Mouse (Mus musculus): ENCODE measurements around the gene Inpp5a. TPM values are rescaled to one million over a fixed set of nuclear protein-coding genes. Genes with fewer than 3 reads are reported as not detected.

The Inpp5a gene
- polyA plus RNA-seq (2012; rRNA removed): 25.1 and 27.5 TPM in 2 replicates

DNA sequence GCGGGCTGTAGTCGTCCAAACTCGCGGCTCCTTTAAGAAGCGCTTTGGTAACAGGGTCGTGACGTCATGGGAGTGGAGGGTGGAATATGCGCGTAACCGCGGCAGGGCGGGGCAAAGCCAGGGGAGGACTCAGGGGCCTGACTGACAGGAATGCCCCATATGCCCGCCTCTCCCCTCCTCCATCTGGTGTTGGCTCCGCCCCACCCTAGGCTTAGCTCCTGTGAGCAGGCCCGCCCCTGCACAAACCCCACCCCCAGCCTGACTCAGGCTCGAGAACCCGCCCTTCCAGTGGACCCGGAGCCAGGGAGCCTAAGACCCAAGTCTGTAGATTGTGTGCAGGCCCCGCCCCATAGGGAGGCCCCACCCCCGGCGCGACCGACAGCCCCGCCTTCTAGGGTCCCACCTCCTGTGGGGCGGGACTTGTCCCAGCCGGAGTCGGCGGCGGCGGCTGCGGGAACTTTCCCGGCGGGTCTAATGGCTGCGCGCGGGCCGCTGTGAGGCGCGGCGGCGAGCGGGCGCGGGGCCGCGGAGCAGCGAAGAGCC lies at the start of gene Inpp5a:
Gene Inpp5a, plus strand, starts transcription at position 440 of the 543 bp plus-strand sequence.
- Histone ChIP-seq H3K36me3 (ENCODE audit: control insufficient read depth, insufficient read depth, low read length) (no peaks in the 10 kb centered on the region), H3K27me3 (replicated peaks; ENCODE audit: control insufficient read depth, insufficient read depth, low read length) (no peaks in the 10 kb centered on the region), H3K4me3 (ENCODE audit: insufficient read depth, low read depth, low read length) (peak within 1 kb of the TSS; percentile 83), H3K27ac (ENCODE audit: insufficient read depth, low read depth, low read length) (peak within 1 kb of the TSS; percentile 57), H3K4me1 (ENCODE audit: control insufficient read depth, insufficient read depth, low read length) (peaks cover 12% of the 10 kb centered on the region)
- TF ChIP-seq CTCF (conservative IDR thresholded peaks at IDR 0.05; ENCODE audit: insufficient read depth, insufficient read length, low read depth, low read length) (no peak), POLR2A (IDR thresholded peaks at IDR 0.05; ENCODE audit: low read depth, low read length) (no peak)
- under 1% methylated on average over 47 of the region's 47 CpGs for WGBS
- peak; percentile 100 for DNase-seq

DNA sequence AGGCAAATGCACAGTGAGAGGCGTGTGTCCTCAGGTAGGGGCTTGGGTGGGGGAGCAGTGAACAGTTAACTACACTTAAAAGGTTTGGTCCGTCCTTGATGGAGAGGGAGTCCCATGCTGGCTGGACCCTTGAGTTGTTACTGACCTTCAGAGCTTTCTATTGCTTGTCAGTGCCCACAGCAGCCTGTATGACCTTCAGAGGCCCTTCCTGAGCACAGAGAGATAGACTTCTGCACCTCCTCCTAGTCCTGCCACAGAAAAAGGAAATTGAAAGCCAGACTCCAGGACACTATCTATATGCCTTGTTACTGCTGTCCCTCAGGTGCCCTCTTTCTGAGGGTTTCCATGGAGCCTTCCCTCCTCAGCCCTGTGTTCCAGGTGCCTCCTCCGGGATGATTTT lies 49.7 kb upstream of the Inpp5a start:
- Histone ChIP-seq H3K4me3 (ENCODE audit: insufficient read depth, low read depth, low read length) (no peak overlapping the region), H3K4me1 (ENCODE audit: control insufficient read depth, insufficient read depth, low read length) (no peaks in the 10 kb centered on the region; the same call in 1 of the 2 replicates), H3K27ac (ENCODE audit: insufficient read depth, low read depth, low read length) (no peak overlapping the region), H3K27me3 (replicated peaks; ENCODE audit: control insufficient read depth, insufficient read depth, low read length) (no peaks in the 10 kb centered on the region), H3K36me3 (ENCODE audit: control insufficient read depth, insufficient read depth, low read length) (no peaks in the 10 kb centered on the region)
- TF ChIP-seq POLR2A (IDR thresholded peaks at IDR 0.05; ENCODE audit: low read depth, low read length) (no peak), CTCF (conservative IDR thresholded peaks at IDR 0.05; ENCODE audit: insufficient read depth, insufficient read length, low read depth, low read length) (no peak)
- no peak for DNase-seq
- 84% methylated on average over 3 of the region's 3 CpGs for WGBS

DNA sequence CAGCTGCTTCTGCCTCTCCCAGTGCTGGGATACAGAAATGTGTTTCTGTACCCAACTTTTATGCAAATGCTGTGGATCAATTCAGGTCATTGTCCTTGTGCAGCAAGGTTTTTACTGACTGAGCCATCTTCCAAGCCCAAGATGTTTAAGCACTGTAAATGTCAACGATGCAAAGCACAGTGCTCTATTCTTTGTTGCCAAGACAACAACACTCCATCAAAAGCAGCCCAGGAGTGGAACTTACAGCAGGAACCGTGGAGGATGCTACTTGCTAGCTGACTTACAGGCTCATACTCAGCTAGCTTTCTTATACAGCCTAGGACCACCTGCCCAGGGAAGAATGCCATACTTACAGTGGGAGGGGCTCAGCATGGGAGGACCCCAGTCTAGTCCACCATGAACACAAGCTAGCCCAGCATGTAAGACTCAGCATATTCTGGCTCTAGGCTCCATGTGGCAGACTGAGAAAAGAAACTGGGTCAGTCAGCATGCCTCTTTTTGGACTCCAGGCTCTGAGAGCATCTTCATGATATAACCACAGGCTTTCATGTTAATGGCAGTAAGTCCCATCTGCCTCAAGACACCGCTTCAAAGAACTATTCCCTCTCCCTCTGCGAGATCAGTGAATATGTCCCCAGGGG lies 47.8 kb upstream of the Inpp5a start:
- TF ChIP-seq CTCF (conservative IDR thresholded peaks at IDR 0.05; ENCODE audit: insufficient read depth, insufficient read length, low read depth, low read length): no peak
- TF ChIP-seq POLR2A (IDR thresholded peaks at IDR 0.05; ENCODE audit: low read depth, low read length): no peak
- no peaks in the 10 kb centered on the region; the same call in 1 of the 2 replicates for H3K4me1 ChIP-seq (ENCODE audit: control insufficient read depth, insufficient read depth, low read length)

DNA sequence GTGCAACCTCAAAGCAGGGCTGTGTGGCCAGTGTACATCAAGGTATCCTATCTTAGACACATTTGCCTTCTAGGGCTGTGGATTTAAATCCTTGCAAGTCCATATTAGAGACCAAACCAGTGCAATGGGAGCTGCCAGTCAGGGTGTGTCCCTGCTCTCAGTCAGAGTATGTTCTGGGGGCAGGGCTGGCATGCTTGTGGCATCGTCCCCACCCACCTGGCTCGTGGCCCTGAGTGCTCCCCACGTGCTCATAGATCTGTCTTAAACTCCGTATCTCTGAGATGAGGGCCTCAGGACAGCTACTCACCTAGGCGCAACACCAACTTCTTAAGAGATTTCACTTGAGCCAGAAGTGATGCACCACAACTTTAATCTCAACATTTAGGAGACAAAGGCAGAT lies 46.1 kb upstream of the Inpp5a start:
- H3K36me3 ChIP-seq (ENCODE audit: control insufficient read depth, insufficient read depth, low read length): no peaks in the 10 kb centered on the region
- no peaks in the 10 kb centered on the region for H3K27me3 ChIP-seq (replicated peaks; ENCODE audit: control insufficient read depth, insufficient read depth, low read length)
- no peak overlapping the region for H3K27ac ChIP-seq (ENCODE audit: insufficient read depth, low read depth, low read length)
- H3K4me3 ChIP-seq (ENCODE audit: insufficient read depth, low read depth, low read length): no peak overlapping the region
- peak; percentile 9 for DNase-seq
- no peak for TF ChIP-seq POLR2A (IDR thresholded peaks at IDR 0.05; ENCODE audit: low read depth, low read length)
- 69% methylated on average over 5 of the region's 5 CpGs for WGBS
- H3K4me1 ChIP-seq (ENCODE audit: control insufficient read depth, insufficient read depth, low read length): no peaks in the 10 kb centered on the region; the same call in 1 of the 2 replicates

More for the DNA sequence above, 47.8 kb upstream of the Inpp5a start:
- no peak overlapping the region for H3K27ac ChIP-seq (ENCODE audit: insufficient read depth, low read depth, low read length)
- no peaks in the 10 kb centered on the region for H3K36me3 ChIP-seq (ENCODE audit: control insufficient read depth, insufficient read depth, low read length)
- DNase-seq: no peak
- H3K4me3 ChIP-seq (ENCODE audit: insufficient read depth, low read depth, low read length): no peak overlapping the region
- no peaks in the 10 kb centered on the region for H3K27me3 ChIP-seq (replicated peaks; ENCODE audit: control insufficient read depth, insufficient read depth, low read length)
- WGBS: 74% methylated on average over 4 of the region's 4 CpGs

DNA sequence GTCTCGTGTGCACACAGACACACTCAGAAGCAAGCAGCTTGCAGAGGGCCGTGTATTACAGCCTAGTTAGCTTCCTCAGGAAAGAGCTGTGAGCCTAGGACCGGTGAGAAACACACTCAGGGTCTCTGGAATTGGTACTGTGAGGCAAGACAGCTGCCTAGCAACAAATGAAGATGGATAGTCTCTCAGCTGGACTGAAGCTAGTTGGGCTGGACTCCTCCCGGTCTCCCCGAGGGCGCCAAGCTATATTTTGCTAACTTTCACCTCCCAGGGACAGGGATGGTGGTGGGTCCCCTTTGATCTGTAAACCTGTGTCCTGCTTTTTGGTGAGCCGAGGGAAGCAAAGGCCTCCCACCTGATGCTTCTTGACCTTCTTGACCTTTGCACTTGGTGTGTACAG lies 41.9 kb upstream of the Inpp5a start:
- WGBS: 67% methylated on average over 7 of the region's 7 CpGs
- H3K27me3 ChIP-seq (replicated peaks; ENCODE audit: control insufficient read depth, insufficient read depth, low read length): no peaks in the 10 kb centered on the region
- DNase-seq: no peak

DNA sequence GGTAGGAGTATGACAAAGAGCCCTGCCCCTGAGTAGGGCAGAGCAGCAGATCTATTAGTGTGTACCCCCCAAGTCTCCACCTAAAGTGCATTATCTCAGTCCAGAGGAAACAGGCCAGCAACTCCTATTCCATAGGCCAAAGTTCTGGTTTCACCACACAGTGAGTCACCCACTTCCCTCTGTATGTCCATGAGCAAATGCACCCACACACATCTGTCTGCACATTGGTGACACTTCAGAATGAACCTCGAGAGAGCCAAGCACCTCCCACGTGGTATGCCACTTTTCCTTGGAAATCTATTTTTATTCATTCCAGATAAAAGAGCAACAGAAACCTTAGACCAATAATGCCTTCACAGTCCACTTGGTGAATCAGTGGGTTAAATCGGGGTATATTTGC lies 38.3 kb upstream of the Inpp5a start:
- H3K4me1 ChIP-seq (ENCODE audit: control insufficient read depth, insufficient read depth, low read length): no peaks in the 10 kb centered on the region
- H3K27ac ChIP-seq (ENCODE audit: insufficient read depth, low read depth, low read length): no peak overlapping the region
- 56% methylated on average over 3 of the region's 3 CpGs for WGBS
- H3K4me3 ChIP-seq (ENCODE audit: insufficient read depth, low read depth, low read length): no peak overlapping the region
- DNase-seq: no peak
- no peaks in the 10 kb centered on the region for H3K36me3 ChIP-seq (ENCODE audit: control insufficient read depth, insufficient read depth, low read length)
- TF ChIP-seq CTCF (conservative IDR thresholded peaks at IDR 0.05; ENCODE audit: insufficient read depth, insufficient read length, low read depth, low read length) (no peak), POLR2A (IDR thresholded peaks at IDR 0.05; ENCODE audit: low read depth, low read length) (no peak)
- H3K27me3 ChIP-seq (replicated peaks; ENCODE audit: control insufficient read depth, insufficient read depth, low read length): no peaks in the 10 kb centered on the region

More for the DNA sequence above, 41.9 kb upstream of the Inpp5a start:
- no peaks in the 10 kb centered on the region for H3K36me3 ChIP-seq (ENCODE audit: control insufficient read depth, insufficient read depth, low read length)
- TF ChIP-seq CTCF (conservative IDR thresholded peaks at IDR 0.05; ENCODE audit: insufficient read depth, insufficient read length, low read depth, low read length) (no peak), POLR2A (IDR thresholded peaks at IDR 0.05; ENCODE audit: low read depth, low read length) (no peak)
- H3K4me1 ChIP-seq (ENCODE audit: control insufficient read depth, insufficient read depth, low read length): no peaks in the 10 kb centered on the region; the same call in 1 of the 2 replicates
- H3K4me3 ChIP-seq (ENCODE audit: insufficient read depth, low read depth, low read length): no peak overlapping the region
- no peak overlapping the region for H3K27ac ChIP-seq (ENCODE audit: insufficient read depth, low read depth, low read length)

DNA sequence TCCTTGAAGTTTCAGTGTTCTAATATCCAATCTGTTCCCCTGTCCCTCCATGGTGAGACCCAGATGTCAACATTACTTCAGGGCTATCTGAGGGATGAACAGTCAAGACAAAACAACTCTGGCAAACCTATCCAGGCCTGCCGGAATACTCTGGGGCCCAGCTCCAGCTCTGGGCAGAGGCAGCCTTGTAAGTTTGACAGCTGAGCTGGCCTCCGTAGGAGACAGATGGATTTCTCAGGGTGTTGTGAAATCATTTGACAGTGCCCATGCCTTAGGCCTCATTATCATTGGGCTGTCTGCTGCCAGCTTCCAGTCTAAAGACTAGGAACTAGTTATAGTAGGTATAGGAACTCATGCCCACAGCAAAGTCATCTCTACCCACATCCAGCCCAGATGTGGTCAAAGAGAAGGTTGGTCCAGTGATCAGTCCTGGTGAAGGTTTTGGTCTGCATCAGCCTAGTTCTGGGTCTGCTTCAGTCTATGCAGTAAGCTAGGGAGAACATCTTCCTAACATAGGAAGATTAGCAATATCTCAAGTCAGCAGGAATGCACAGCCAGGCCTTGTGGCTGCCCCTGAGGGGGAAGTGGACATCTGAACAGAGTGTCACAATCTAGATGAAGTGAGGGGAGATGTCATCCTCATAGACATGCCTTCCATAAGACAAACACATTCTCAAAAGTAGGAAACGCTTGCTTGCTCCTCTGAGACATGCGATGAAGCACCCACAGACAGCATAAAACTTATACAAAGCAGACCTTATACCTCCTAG lies 34.4 kb upstream of the Inpp5a start:
- Histone ChIP-seq H3K4me1 (ENCODE audit: control insufficient read depth, insufficient read depth, low read length) (no peaks in the 10 kb centered on the region), H3K27me3 (replicated peaks; ENCODE audit: control insufficient read depth, insufficient read depth, low read length) (no peaks in the 10 kb centered on the region), H3K4me3 (ENCODE audit: insufficient read depth, low read depth, low read length) (no peak overlapping the region), H3K27ac (ENCODE audit: insufficient read depth, low read depth, low read length) (no peak overlapping the region), H3K36me3 (ENCODE audit: control insufficient read depth, insufficient read depth, low read length) (no peaks in the 10 kb centered on the region)
- DNase-seq: no peak
- 92% methylated on average over 4 of the region's 4 CpGs for WGBS
- TF ChIP-seq CTCF (conservative IDR thresholded peaks at IDR 0.05; ENCODE audit: insufficient read depth, insufficient read length, low read depth, low read length): no peak
- TF ChIP-seq POLR2A (IDR thresholded peaks at IDR 0.05; ENCODE audit: low read depth, low read length): no peak
